Mouse (Mus musculus) limb, embryonic 14.5 days (tissue): ENCODE results near the gene Ric8b. TPM values are rescaled to one million over a fixed set of nuclear protein-coding genes. Genes with fewer than 3 reads are reported as not detected.

Source experiments
- ATAC-seq: fragments of 200-750 bp; cut with Nextera tagmentation; 2 replicates; pipeline ENCODE4 v1.8.0; 2017; ENCODE audit warnings: low read depth, moderate number of reproducible peaks, moderate TSS enrichment; ENCODE audit not compliant: low FRiP score
- DNase-seq: peaks from one replicate; pipeline ENCODE4 v3.0.0-alpha.2; 2015; ENCODE audit warnings: low spot score
- H3K27ac ChIP-seq: fragments of 300-500 bp; sonication (generic); replicated peaks from 2 replicates; pipeline ENCODE4 v1.5.1; 2014; ENCODE audit warnings: low read depth, mild to moderate bottlenecking, low read length, moderate library complexity, mixed read lengths
- H3K27me3 ChIP-seq: fragments of 300-500 bp; sonication (generic); 2 replicates; pipeline ENCODE4 v1.6.1; 2014; ENCODE audit warnings: low read length, mixed read lengths; ENCODE audit not compliant: control insufficient read depth, insufficient read depth
- H3K36me3 ChIP-seq: fragments of 300-500 bp; sonication (generic); 2 replicates; pipeline ENCODE4 v1.6.1; 2014; ENCODE audit warnings: mild to moderate bottlenecking, low read length, moderate library complexity, mixed read lengths; ENCODE audit not compliant: control insufficient read depth, insufficient read depth
- H3K4me1 ChIP-seq: fragments of 300-500 bp; sonication (generic); 2 replicates; pipeline ENCODE4 v1.6.1; 2014; ENCODE audit warnings: antibody characterized with exemption, low read length, mixed read lengths; ENCODE audit not compliant: control insufficient read depth, insufficient read depth
- H3K4me2 ChIP-seq: fragments of 300-500 bp; sonication (generic); replicated peaks from 2 replicates; pipeline ENCODE4 v1.6.1; 2014; ENCODE audit warnings: low read depth, mild to moderate bottlenecking, low read length, moderate library complexity; ENCODE audit not compliant: severe bottlenecking
- H3K4me3 ChIP-seq: fragments of 300-500 bp; sonication (generic); replicated peaks from 2 replicates; pipeline ENCODE4 v1.5.1; 2014; ENCODE audit warnings: low read length
- H3K9ac ChIP-seq: fragments of 300-500 bp; sonication (generic); 2 replicates; pipeline ENCODE4 v1.6.1; 2014; ENCODE audit warnings: mild to moderate bottlenecking, low read depth, low read length, moderate library complexity; ENCODE audit not compliant: severe bottlenecking
- H3K9me3 ChIP-seq: fragments of 300-500 bp; sonication (generic); 2 replicates; pipeline ENCODE4 v1.6.1; 2016; ENCODE audit warnings: low read length; ENCODE audit not compliant: control insufficient read depth
- POLR2A ChIP-seq: fragments of 200-500 bp; IDR thresholded peaks from 2 replicates; pipeline ENCODE4 v1.8.0; 2012; ENCODE audit warnings: inconsistent platforms, mild to moderate bottlenecking, moderate library complexity, borderline replicate concordance; ENCODE audit not compliant: insufficient read depth, insufficient read length; ENCODE audit errors: extremely low read depth
- whole genome bisulfite sequencing: fragments of 180-500 bp; shearing (Covaris S2); extraction: QIAGEN DNeasy Blood & Tissue Kit; methylation state at CpG from one replicate; pipeline ENCODE4 v1.1.7; 2014; 5-methylcytosine and 5-hydroxymethylcytosine counted together
- polyA plus RNA-seq, 2 experiments: library from polyadenylated mRNA; depleted of rRNA in 1 of 2; stranded (reverse) in 1 of 2; unstranded in 1 of 2; fragments of >200 nt; fragmentation: Nextera tagmentation in 1 of 2; extraction: Ambion mirVana in 1 of 2; gene quantifications; 2 replicates each; pipeline versions ENCODE4 v1.2.1 to v1.2.3; 2012 to 2014

Gene Ric8b
- polyA plus RNA-seq, 2 experiments: 17.8 to 27.6 TPM

DNA sequence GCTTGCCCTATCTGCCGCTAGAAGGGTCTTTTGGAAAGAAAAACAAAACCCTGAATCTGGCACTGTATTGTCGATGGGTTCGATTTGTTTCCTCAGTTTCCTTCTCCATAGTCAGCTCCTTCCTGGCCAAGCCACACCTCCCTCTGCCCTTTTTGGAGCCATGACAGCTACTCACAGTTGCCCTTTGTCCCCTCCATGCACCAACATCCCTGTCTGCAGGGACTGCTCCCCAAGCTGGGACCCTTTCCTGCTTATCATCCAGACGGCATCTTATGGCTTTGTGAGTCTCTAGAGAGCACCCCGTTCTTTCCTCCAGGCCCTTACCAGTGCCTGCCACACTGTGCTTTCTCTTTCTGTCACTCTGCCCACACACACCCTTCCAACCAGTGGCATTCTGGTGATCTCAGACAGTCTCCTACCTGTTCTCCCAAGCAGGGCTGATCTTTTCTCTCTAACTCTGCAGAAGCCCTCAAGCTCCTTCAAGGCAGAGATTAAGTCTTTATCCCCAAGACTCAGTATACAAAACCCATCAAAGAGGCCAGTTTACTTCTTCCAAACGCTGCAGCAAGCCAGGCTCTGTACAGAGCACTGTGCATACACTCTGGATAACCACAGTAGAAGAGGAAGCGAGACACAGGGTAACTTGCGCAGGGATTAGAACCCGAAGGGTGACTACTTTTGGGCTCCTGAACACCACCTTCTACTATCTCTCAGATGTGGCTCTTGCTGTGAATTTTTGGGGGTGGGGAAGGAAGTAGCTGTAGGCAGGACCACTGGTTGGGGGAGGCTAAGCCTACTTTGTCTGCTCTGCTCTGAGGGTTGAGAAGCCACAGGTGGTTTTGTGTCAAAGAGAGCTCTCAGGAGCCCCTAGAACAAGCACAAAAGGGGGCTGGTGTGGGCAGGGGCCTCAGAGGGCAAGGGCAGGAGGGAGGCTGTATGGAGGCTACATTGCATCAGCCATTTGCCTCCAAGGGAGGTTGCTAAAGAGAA, 20.2 kb upstream of the Ric8b start:
- no peak for ATAC-seq
- Histone ChIP-seq H3K36me3 (no peaks in the 10 kb centered on the region), H3K27me3 (no peaks in the 10 kb centered on the region), H3K9ac (no peak overlapping the region), H3K9me3 (no peaks in the 10 kb centered on the region), H3K27ac (no peak overlapping the region), H3K4me2 (no peak overlapping the region), H3K4me1 (no peaks in the 10 kb centered on the region), H3K4me3 (no peak overlapping the region)
- WGBS: 79% methylated on average over 9 of the region's 9 CpGs
- TF ChIP-seq POLR2A: no peak
- DNase-seq: no peak

DNA sequence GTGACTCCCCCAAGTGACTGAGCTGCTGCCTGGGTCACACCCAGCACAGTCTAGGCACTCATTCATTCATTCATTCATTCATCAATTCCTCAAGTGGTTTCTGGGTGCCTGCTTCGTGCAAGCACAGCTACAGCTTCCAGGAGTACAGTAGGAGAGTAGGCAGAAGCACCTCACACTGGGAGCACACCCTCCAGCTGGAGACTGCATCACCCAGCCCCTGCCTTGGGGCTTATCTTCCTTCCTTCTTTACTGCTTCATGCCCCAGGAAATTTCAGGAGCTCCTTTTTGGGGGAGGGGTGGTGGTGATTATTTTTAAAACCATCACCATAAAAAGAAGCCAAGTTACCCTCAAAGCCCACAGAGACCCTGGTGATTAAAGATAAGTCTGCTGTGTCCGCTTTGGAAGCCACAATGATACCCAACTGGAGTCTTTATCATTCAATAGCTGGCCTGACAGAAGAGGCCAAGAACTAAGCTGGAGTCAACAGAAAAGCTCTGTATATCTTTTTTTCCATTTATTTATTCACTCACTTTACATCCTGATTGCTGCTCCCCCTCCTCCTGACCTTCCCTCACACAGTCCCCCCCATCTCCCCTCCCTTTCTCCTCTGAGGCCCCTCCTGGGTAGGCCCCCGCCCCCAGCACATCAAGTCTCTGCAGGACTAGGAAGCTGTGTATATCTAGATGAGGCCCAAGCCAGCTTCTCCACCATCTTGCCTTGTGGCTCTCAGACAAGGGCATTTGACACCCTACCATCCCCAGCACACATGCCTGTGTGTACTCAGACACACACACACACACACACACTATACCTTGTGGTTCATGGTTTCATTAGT, 19.1 kb upstream of the Ric8b start:
- H3K9me3 ChIP-seq: no peaks in the 10 kb centered on the region
- ATAC-seq: no peak
- TF ChIP-seq POLR2A: no peak
- H3K4me3 ChIP-seq: no peak overlapping the region
- DNase-seq: no peak
- H3K36me3 ChIP-seq: no peaks in the 10 kb centered on the region
- WGBS: 80% methylated on average over 3 of the region's 3 CpGs
- no peak overlapping the region for H3K9ac ChIP-seq
- H3K4me2 ChIP-seq: no peak overlapping the region
- H3K27me3 ChIP-seq: no peaks in the 10 kb centered on the region
- no peaks in the 10 kb centered on the region for H3K4me1 ChIP-seq
- H3K27ac ChIP-seq: no peak overlapping the region

DNA sequence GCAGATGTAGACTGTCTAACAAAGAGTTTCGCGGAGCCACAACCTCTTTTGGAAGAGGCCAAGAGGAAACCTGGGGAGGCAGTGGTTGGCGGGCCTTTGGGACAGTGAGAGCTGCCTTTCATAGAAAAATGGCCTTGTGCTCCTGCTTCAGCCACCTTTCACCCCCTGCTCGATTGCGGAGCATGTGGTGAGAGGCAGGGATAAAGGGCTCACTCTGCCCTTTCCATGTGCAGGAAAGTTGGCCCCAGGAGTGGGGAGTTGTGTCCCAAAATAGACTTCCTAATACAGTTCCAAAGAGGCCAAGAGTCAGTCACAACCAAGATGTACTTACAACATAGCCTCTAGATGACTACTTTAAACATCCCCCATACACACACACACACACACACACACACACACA, 15.7 kb upstream of the Ric8b start:
- 81% methylated on average over 5 of the region's 5 CpGs for WGBS
- TF ChIP-seq POLR2A: no peak
- no peak overlapping the region for H3K9ac ChIP-seq
- no peaks in the 10 kb centered on the region for H3K27me3 ChIP-seq
- H3K4me3 ChIP-seq: no peak overlapping the region
- no peak for ATAC-seq
- H3K27ac ChIP-seq: no peak overlapping the region
- H3K9me3 ChIP-seq: no peaks in the 10 kb centered on the region
- no peaks in the 10 kb centered on the region for H3K36me3 ChIP-seq
- H3K4me2 ChIP-seq: no peak overlapping the region
- H3K4me1 ChIP-seq: no peaks in the 10 kb centered on the region
- DNase-seq: no peak

DNA sequence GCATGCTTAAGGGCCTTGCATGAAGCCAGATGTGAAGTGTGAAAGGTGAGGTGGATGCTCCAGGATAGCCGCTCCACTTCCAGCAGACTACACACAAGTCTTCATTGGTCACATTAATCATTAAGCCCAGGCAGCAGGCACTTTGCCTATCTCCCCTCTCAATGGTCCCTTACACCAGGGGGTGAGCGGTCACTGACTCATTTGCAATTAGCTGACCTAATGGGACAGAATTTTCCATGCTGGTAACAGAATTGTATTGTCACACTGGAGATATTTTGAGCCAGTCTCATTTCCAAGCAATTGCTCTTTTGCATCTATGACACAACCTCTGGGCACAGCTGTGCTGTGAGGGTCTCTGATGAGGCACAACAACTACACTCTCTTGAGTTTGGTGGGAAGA, 15.2 kb upstream of the Ric8b start:
- DNase-seq: no peak
- no peaks in the 10 kb centered on the region for H3K36me3 ChIP-seq
- H3K4me3 ChIP-seq: no peak overlapping the region
- H3K4me1 ChIP-seq: no peaks in the 10 kb centered on the region
- no peak overlapping the region for H3K27ac ChIP-seq
- 84% methylated on average over 2 of the region's 2 CpGs for whole genome bisulfite sequencing
- no peak for ATAC-seq
- no peak for TF ChIP-seq POLR2A
- H3K9me3 ChIP-seq: no peaks in the 10 kb centered on the region
- no peaks in the 10 kb centered on the region for H3K27me3 ChIP-seq
- H3K4me2 ChIP-seq: no peak overlapping the region
- no peak overlapping the region for H3K9ac ChIP-seq

DNA sequence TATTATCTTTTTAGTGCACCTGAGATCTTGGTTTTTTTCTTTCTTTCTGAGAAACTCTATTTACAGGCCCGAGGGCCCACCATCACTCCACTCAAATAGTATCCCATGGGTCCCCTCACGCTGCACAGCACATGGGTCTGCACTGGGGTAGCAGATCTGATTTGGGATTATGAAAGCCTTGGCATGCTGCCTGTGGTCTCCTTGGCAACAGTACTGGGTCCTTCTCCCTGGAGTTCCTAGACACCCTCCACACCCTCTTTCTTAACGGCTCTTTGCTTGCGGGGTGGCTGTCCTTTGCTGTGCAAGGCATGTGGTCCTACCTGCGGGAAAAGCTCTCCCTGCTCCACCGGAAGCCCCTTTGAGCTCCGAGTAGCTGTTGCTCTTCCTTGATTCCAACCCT, 14.1 kb upstream of the Ric8b start:
- Histone ChIP-seq H3K9me3 (no peaks in the 10 kb centered on the region), H3K4me2 (no peak overlapping the region), H3K36me3 (no peaks in the 10 kb centered on the region), H3K9ac (no peak overlapping the region), H3K4me1 (no peaks in the 10 kb centered on the region), H3K4me3 (no peak overlapping the region), H3K27me3 (no peaks in the 10 kb centered on the region), H3K27ac (no peak overlapping the region)
- TF ChIP-seq POLR2A: no peak
- ATAC-seq (no peak), DNase-seq (no peak)
- WGBS: 46% methylated on average over 7 of the region's 7 CpGs
